Mouse (Mus musculus) testis, adult 2 months (tissue): ENCODE measurements at regions not wholly inside any gene's neighbourhood (a gene's known extent, or its start where the extent isn't known, plus 50 kb on each side); places are given as distances from the start of the nearest gene placed in this dataset.

Source experiments
- CTCF ChIP-seq: fragments of 200-500 bp; IDR thresholded peaks from 2 replicates; pipeline ENCODE4 v1.5.1; 2012; ENCODE audit warnings: low read depth, mild to moderate bottlenecking, inconsistent platforms, low read length, moderate library complexity; ENCODE audit not compliant: control insufficient read depth, insufficient read depth, insufficient replicate concordance
- POLR2A ChIP-seq: fragments of 200-500 bp; IDR thresholded peaks from 2 replicates; pipeline ENCODE4 v1.6.1; 2012; ENCODE audit warnings: low read depth, mild to moderate bottlenecking, inconsistent platforms, low read length, moderate library complexity; ENCODE audit not compliant: control insufficient read depth

DNA sequence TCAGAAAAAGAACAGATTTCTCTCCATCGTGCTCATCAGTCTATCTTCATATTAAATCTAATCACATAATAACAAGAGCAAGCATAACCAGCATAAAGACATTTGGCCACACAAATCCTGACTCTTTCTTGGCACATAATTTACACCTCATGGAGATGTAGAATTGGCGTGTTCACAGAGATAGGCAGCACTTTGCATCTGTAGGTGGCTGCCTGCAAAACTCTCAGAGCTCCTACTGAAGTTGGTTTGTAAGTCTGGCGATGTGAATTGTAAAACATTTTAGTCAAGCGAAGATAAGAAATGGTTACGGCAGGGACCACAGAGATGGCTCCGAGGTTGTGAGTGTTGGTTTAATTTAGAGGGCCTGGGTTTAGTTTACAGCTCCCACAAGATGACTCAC is 419.0 kb downstream of the Adamts20 start:
- no peak for TF ChIP-seq CTCF
- TF ChIP-seq POLR2A, result no peak
